Mouse (Mus musculus) embryonic facial prominence, embryonic 11.5 days (tissue): ENCODE data around the gene Hivep3. TPM values are rescaled to one million over a fixed set of nuclear protein-coding genes. Genes with fewer than 3 reads are reported as not detected.

Experiments
- ATAC-seq: fragments of 200-750 bp; cut with Nextera tagmentation; replicated peaks from 2 replicates; pipeline ENCODE4 v1.8.0; 2017; ENCODE audit warnings: low read depth; ENCODE audit not compliant: insufficient number of reproducible peaks, low FRiP score, low TSS enrichment
- DNase-seq: peaks from one replicate; pipeline ENCODE4 v3.0.0-alpha.2; 2015; ENCODE audit warnings: low spot score
- H3K27ac ChIP-seq: fragments of 300-500 bp; sonication (generic); replicated peaks from 2 replicates; pipeline ENCODE4 v1.5.1; 2014; ENCODE audit warnings: mild to moderate bottlenecking, low read depth, low read length, control low read depth
- H3K27me3 ChIP-seq: fragments of 300-500 bp; sonication (generic); 2 replicates; pipeline ENCODE4 v1.6.1; 2014; ENCODE audit warnings: mild to moderate bottlenecking, low read length, moderate library complexity, mixed read lengths; ENCODE audit not compliant: control insufficient read depth, insufficient read depth
- H3K36me3 ChIP-seq: fragments of 300-500 bp; sonication (generic); replicated peaks from 2 replicates; pipeline ENCODE4 v1.6.1; 2014; ENCODE audit warnings: low read depth, mild to moderate bottlenecking, low read length, moderate library complexity, mixed read lengths; ENCODE audit not compliant: control insufficient read depth, insufficient read depth
- H3K4me1 ChIP-seq: fragments of 300-500 bp; sonication (generic); 2 replicates; pipeline ENCODE4 v1.6.1; 2014; ENCODE audit warnings: low read length, mixed read lengths; ENCODE audit not compliant: control insufficient read depth, insufficient read depth
- H3K4me2 ChIP-seq: fragments of 300-500 bp; sonication (generic); 2 replicates; pipeline ENCODE4 v1.6.1; 2014; ENCODE audit warnings: low read depth, mild to moderate bottlenecking, control low read depth, low read length, moderate library complexity
- H3K4me3 ChIP-seq: fragments of 300-500 bp; sonication (generic); 2 replicates; pipeline ENCODE4 v1.5.1; 2014; ENCODE audit warnings: low read depth, low read length, control low read depth
- H3K9ac ChIP-seq: fragments of 300-500 bp; sonication (generic); replicated peaks from 2 replicates; pipeline ENCODE4 v1.6.1; 2014; ENCODE audit warnings: mild to moderate bottlenecking, control low read depth, low read length
- H3K9me3 ChIP-seq: fragments of 300-500 bp; sonication (generic); replicated peaks from 2 replicates; pipeline ENCODE4 v1.6.1; 2016; ENCODE audit warnings: mild to moderate bottlenecking, low read length, inconsistent platforms, mixed read lengths; ENCODE audit not compliant: control insufficient read depth
- WGBS: fragments of 180-500 bp; shearing (Covaris S2); extraction: QIAGEN DNeasy Blood & Tissue Kit; methylation state at CpG from one replicate; pipeline ENCODE4 v1.1.7; 2014; 5-methylcytosine and 5-hydroxymethylcytosine counted together
- polyA plus RNA-seq: library from polyadenylated mRNA; unstranded; fragments of >200 nt; fragmentation: Nextera tagmentation; extraction: Ambion mirVana; gene quantifications from 2 replicates; pipeline ENCODE4 v1.2.1, GENCODE M21; 2014

The Hivep3 gene
- polyA plus RNA-seq, 1 experiment from 2014 or later, result 1.6 TPM

DNA sequence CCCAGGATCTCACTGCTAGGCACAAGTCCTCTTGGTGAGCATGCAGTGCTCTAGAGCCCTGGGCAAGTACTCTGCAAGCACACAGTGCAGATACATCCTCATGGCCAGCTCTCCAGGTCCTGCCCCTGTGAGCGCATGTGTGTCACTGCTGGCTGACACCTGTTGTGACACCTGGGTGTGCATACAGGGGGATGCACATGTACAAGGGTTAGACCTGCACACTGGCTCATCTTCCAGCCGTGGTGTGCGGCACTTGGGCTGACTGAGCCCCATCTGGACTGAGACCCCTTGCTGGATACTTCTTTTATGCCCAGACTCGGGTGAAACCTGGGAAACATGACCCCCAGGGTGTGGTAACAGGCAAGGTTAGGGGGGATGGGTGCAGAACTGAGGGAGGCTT, 314.7 kb downstream of the Hivep3 start:
- Histone ChIP-seq H3K9ac (no peak overlapping the region), H3K4me1 (no peaks in the 10 kb centered on the region), H3K27me3 (no peaks in the 10 kb centered on the region), H3K36me3 (no peaks in the 10 kb centered on the region), H3K9me3 (no peaks in the 10 kb centered on the region), H3K4me3 (no peak overlapping the region), H3K4me2 (no peak overlapping the region), H3K27ac (no peak overlapping the region)
- 71% methylated on average over 4 of the region's 4 CpGs for WGBS
- DNase-seq (no peak), ATAC-seq (no peak)

DNA sequence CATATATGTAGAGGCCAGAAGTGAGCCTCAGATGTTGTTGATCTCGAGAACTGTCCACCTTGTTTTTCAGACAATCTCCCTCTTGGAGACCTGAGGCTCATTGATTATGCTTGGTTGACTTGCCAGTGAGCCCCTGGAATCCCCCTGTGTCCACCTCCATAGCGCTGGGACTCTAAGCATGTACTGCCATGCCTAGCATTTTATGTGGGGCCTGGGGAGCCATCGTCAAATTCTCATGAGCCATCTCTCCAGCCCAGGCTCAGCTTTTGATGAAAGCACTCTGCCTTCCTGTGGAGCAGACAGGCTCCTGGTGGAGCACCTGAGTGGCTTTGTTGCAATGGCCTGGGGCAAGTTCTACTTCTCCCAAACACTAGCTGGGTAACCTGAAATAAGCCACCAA, 316.3 kb downstream of the Hivep3 start:
- Histone ChIP-seq H3K4me3 (no peak overlapping the region), H3K9ac (no peak overlapping the region), H3K4me1 (no peaks in the 10 kb centered on the region), H3K9me3 (no peaks in the 10 kb centered on the region), H3K27ac (no peak overlapping the region), H3K36me3 (no peaks in the 10 kb centered on the region), H3K4me2 (no peak overlapping the region), H3K27me3 (no peaks in the 10 kb centered on the region)
- 84% methylated on average over 3 of the region's 3 CpGs for WGBS
- DNase-seq (no peak), ATAC-seq (no peak)

DNA sequence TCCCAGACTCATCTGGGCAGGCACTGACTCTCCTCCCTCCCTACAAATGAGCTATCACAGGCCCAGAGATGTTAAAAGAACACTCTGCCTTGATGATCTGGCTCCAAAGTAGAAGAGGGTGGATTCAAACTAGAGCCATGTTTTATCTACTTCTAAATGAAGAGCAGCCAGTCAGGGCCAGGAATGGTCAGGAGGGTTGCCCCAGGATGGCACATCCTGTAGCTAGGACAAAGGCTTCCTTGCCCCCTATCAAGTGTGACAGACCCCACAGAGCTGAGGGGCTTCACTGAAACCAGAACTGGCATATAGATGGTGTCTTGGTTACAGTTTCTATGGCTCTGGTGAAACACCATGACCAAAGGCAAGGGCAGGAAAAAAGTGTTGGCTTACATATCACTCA, 318.9 kb downstream of the Hivep3 start:
- H3K4me2 ChIP-seq, result no peak overlapping the region
- H3K9me3 ChIP-seq, result no peaks in the 10 kb centered on the region
- no peaks in the 10 kb centered on the region for H3K27me3 ChIP-seq
- H3K27ac ChIP-seq, result no peak overlapping the region
- ATAC-seq (no peak), DNase-seq (no peak)
- H3K4me3 ChIP-seq, result no peak overlapping the region
- no peaks in the 10 kb centered on the region for H3K36me3 ChIP-seq
- no peak overlapping the region for H3K9ac ChIP-seq
- no peaks in the 10 kb centered on the region for H3K4me1 ChIP-seq

DNA sequence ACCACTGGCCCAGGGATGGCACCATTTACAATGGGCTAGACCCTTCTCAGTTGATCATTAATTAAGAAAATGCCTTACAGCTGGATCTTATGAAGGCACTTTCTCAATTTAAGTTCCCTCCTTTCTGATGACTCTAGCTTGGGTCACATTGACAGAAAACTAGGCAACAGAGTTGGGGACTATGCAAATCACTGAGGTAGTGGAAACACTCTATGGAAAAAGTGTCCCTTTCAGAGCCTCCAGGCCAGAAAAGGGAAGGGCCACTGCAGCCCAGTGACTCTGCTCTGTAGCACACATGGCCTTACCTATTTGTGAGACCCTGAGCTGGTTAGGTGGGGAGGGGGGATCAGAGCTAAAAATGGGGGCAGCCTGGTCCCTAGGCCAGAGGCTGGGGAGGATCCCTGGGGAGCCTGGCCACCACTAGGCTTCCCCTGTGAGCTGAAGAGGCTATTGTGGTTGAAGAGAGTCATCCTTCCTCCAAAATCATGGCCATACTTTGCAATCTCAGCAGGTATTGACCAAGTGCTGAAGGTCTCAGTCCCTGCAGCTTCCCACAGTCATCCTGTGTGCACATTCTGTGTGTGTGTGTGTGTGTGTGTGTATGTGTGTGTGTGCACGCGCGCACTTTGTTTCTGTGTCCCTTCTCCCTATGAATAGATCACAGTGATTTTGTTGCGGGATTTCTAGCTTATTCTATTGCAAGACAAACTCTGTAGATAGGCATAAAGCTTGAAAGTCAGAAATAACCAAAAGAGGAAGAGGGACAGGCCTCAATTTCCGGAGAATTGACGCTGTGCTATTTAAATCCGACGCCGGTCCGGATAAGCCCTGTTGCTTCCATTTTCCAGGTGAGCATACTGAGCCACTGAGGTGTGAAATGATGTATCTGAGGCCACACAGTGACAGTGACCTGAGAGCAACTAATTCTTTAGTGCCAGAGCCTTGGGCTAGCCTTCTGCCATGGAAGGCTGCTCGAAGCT, 319.7 kb downstream of the Hivep3 start:
- H3K9me3 ChIP-seq, result no peaks in the 10 kb centered on the region

DNA sequence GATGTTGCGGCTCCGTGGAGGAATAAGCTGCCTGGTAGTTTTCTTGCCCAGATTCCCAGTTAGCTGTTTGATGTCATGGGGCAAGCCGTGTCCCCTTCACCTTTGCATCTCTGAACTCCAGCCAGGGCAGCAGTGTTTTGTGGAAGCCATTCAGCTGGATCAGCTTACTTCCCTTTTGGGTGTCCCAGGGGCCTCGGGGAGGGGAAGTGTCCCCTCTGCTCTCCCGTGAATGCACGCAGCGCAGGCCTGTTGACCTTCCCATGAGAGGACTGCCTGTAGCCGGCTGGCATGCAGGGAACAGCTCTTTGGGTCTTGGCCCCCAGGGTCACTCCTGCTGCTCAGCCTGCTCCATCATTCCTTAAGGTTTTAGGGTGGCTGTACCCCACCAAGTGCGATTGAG, 320.6 kb downstream of the Hivep3 start:
- Histone ChIP-seq H3K4me1 (no peaks in the 10 kb centered on the region), H3K27me3 (no peaks in the 10 kb centered on the region), H3K4me3 (no peak overlapping the region), H3K9me3 (no peaks in the 10 kb centered on the region), H3K27ac (no peak overlapping the region), H3K4me2 (no peak overlapping the region), H3K9ac (no peak overlapping the region), H3K36me3 (no peaks in the 10 kb centered on the region)
- WGBS, result 57% methylated on average over 9 of the region's 9 CpGs
- no peak for ATAC-seq
- DNase-seq, result no peak

More for the DNA sequence above, 319.7 kb downstream of the Hivep3 start:
- no peak overlapping the region for H3K27ac ChIP-seq
- no peak overlapping the region for H3K4me3 ChIP-seq
- WGBS, result 90% methylated on average over 11 of the region's 11 CpGs
- no peaks in the 10 kb centered on the region for H3K4me1 ChIP-seq
- H3K4me2 ChIP-seq, result no peak overlapping the region
- no peaks in the 10 kb centered on the region for H3K36me3 ChIP-seq
- H3K27me3 ChIP-seq, result no peaks in the 10 kb centered on the region
- DNase-seq (no peak), ATAC-seq (no peak)
- no peak overlapping the region for H3K9ac ChIP-seq

DNA sequence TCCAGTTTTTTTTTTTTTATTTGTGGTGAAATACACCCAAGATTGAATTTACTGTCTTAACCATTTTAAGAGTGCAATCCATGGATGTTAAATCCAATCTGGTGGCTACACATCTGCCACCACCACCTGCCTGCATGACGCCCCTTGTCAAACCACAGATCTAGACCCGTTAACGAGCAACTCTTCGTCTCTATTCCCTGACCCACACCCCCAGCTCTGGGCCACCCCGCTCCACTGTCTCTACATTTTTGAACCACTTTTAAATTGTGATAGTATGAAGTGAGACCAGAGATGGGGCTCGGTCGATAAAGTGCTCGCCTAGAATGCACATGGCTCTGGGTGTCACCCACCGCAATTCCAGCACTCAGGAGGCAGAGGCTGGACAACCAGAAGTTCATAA, 322.9 kb downstream of the Hivep3 start:
- ATAC-seq, result no peak

DNA sequence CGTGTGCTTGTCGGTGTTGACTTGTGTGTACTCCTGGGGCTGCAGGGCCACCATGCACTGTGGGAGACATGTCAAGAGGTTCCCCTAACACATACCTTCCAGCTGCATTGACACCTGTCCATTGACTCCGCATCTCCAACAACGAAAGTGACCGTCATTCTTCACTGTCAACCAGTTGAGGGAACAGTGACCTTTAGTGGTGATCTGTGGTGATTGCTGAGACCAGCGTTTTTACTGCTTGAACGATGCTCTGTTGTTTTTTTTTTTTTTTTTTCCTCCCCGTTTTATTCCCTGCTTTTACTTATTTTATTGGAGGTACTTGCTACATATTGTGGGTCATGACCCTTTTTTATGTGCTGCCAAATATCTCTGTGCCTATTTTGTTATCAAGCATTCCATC, 323.9 kb downstream of the Hivep3 start:
- Histone ChIP-seq H3K36me3 (no peaks in the 10 kb centered on the region), H3K4me1 (no peaks in the 10 kb centered on the region), H3K9ac (no peak overlapping the region), H3K27ac (no peak overlapping the region), H3K4me2 (no peak overlapping the region), H3K4me3 (no peak overlapping the region), H3K9me3 (no peaks in the 10 kb centered on the region), H3K27me3 (no peaks in the 10 kb centered on the region)
- ATAC-seq (no peak), DNase-seq (no peak)
- 72% methylated on average over 8 of the region's 8 CpGs for WGBS

More for the DNA sequence above, 322.9 kb downstream of the Hivep3 start:
- Histone ChIP-seq H3K4me1 (no peaks in the 10 kb centered on the region), H3K27me3 (no peaks in the 10 kb centered on the region), H3K9me3 (no peaks in the 10 kb centered on the region), H3K4me2 (no peak overlapping the region), H3K9ac (no peak overlapping the region), H3K36me3 (no peaks in the 10 kb centered on the region), H3K27ac (no peak overlapping the region), H3K4me3 (no peak overlapping the region)
- DNase-seq, result no peak
- 91% methylated on average over 9 of the region's 9 CpGs for WGBS

DNA sequence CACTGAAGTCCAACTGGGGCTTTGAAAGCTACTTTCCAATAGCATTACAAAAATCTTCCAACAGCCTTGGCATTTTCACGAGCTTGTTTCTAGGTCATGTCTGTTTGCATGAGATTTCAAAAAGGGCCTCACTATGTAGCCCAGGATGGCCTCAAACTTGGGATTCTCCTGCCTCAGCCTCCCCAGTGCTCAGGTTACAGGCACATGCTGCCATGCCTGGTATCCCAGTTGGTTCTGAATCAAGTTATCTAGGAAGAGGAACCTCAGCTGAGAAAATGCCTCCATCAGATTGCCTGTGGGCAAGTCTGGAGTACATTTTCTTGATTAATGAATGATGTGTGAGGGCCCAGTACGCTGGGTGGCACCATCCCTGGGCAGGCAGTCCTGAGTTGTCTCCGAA, 324.6 kb downstream of the Hivep3 start:
- H3K4me1 ChIP-seq, result no peaks in the 10 kb centered on the region
- DNase-seq (no peak), ATAC-seq (no peak)
- H3K4me2 ChIP-seq, result no peak overlapping the region
- no peaks in the 10 kb centered on the region for H3K27me3 ChIP-seq
- H3K27ac ChIP-seq, result no peak overlapping the region
- H3K9me3 ChIP-seq, result no peaks in the 10 kb centered on the region
- no peaks in the 10 kb centered on the region for H3K36me3 ChIP-seq
- H3K9ac ChIP-seq, result no peak overlapping the region
- H3K4me3 ChIP-seq, result no peak overlapping the region
- WGBS, result 82% methylated on average over 3 of the region's 3 CpGs
